Mouse (Mus musculus) E14TG2a.4 (cell line): Measurements from ENCODE around the gene Phkg2.

ENCODE experiments used
- H3K27me3 ChIP-seq: 2 replicates; pipeline ENCODE4 v1.6.1; 2014; ENCODE audit warnings: low read length, control low read depth; ENCODE audit not compliant: insufficient read depth
- H3K36me3 ChIP-seq: 2 replicates; pipeline ENCODE4 v1.6.1; 2014; ENCODE audit warnings: low read length, control low read depth; ENCODE audit not compliant: insufficient read depth
- H3K4me1 ChIP-seq: replicated peaks from 2 replicates; pipeline ENCODE4 v1.6.1; 2014; ENCODE audit warnings: low read depth, low read length, control low read depth
- H3K4me3 ChIP-seq: replicated peaks from 2 replicates; pipeline ENCODE4 v1.5.1; 2014; ENCODE audit warnings: mild to moderate bottlenecking, low read length
- H3K9me3 ChIP-seq: 2 replicates; pipeline ENCODE4 v1.6.1; 2014; ENCODE audit warnings: low read length, control low read depth
- CTCF ChIP-seq: conservative IDR thresholded peaks from 2 replicates; pipeline ENCODE4 v1.5.1; 2014; ENCODE audit warnings: low read length
- NANOG ChIP-seq: IDR thresholded peaks from 2 replicates; pipeline ENCODE4 v1.6.1; 2014; ENCODE audit warnings: borderline replicate concordance, low read length, mixed read lengths
- POU5F1 ChIP-seq: IDR thresholded peaks from 2 replicates; pipeline ENCODE4 v1.6.1; 2014; ENCODE audit warnings: low read length, borderline replicate concordance

Phkg2 gene

GRCm38 (mm10) chr7:127572895-127573471, at the start of gene Phkg2:
Phkg2 (plus strand) TSS chr7:127573340.
- no peak for TF ChIP-seq CTCF
- no peak for TF ChIP-seq NANOG
- no peak for TF ChIP-seq POU5F1
- Histone ChIP-seq H3K36me3 (peaks cover 40% of the 10 kb centered on the region), H3K4me1 (peaks cover 40% of the 10 kb centered on the region), H3K9me3 (no peaks in the 10 kb centered on the region), H3K27me3 (no peaks in the 10 kb centered on the region), H3K4me3 (peak within 1 kb of the TSS; percentile 92)

- H3K4me1 ChIP-seq, result 0 out of 2 replicates have a peak, but pooled peaks cover 5% of the 10 kb centered on the region
- no peaks in the 10 kb centered on the region for H3K9me3 ChIP-seq
- TF ChIP-seq NANOG (no peak), CTCF (no peak), POU5F1 (no peak)
- H3K27me3 ChIP-seq, result no peaks in the 10 kb centered on the region
- peaks cover 100% of the 10 kb centered on the region for H3K36me3 ChIP-seq
- no peak overlapping the region for H3K4me3 ChIP-seq
These were observed 31.5 kb upstream of the Phkg2 start for GRCm38 (mm10) chr7:127541671-127542070.

- Histone ChIP-seq H3K27me3 (no peaks in the 10 kb centered on the region), H3K36me3 (peaks cover 96% of the 10 kb centered on the region), H3K4me3 (no peak overlapping the region), H3K4me1 (no peaks in the 10 kb centered on the region), H3K9me3 (no peaks in the 10 kb centered on the region)
- TF ChIP-seq CTCF (no peak), POU5F1 (no peak), NANOG (no peak)
These were observed 23.9 kb upstream of the Phkg2 start for GRCm38 (mm10) chr7:127549116-127549835.

DNA sequence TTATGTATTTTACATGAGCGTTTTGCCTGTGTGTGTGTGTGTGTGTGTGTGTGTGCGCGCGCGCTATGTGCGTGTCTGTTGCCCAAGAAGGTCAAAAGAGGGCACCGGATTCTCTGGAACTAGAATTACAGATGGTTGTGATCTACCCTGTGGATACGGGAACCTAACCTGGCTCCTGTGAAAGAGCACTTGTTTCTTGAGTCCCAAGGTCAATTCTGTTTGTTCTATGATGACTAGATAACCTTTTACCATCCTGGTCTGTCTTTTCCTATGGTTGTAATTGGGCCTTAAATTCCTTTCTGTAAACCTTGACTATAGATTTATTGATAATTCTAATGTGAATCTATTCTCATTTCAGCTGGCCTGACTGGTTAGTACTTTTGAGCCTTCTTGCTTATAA, 21.6 kb upstream of the Phkg2 start:
- no peak for TF ChIP-seq NANOG
- no peak for TF ChIP-seq CTCF
- TF ChIP-seq POU5F1, result no peak

GRCm38 (mm10) chr7:127560580-127560979, 12.6 kb upstream of the Phkg2 start:
- Histone ChIP-seq H3K4me1 (peaks cover 41% of the 10 kb centered on the region), H3K36me3 (peaks cover 95% of the 10 kb centered on the region), H3K4me3 (peak overlapping the region; percentile 54), H3K9me3 (no peaks in the 10 kb centered on the region), H3K27me3 (no peaks in the 10 kb centered on the region)
- TF ChIP-seq CTCF (no peak), POU5F1 (no peak), NANOG (no peak)

More for the DNA sequence above, 21.6 kb upstream of the Phkg2 start:
- no peaks in the 10 kb centered on the region for H3K27me3 ChIP-seq
- H3K9me3 ChIP-seq, result no peaks in the 10 kb centered on the region
- peaks cover 96% of the 10 kb centered on the region for H3K36me3 ChIP-seq
- H3K4me3 ChIP-seq, result no peak overlapping the region
- H3K4me1 ChIP-seq, result 0 out of 2 replicates have a peak, but pooled peaks cover 3% of the 10 kb centered on the region

DNA sequence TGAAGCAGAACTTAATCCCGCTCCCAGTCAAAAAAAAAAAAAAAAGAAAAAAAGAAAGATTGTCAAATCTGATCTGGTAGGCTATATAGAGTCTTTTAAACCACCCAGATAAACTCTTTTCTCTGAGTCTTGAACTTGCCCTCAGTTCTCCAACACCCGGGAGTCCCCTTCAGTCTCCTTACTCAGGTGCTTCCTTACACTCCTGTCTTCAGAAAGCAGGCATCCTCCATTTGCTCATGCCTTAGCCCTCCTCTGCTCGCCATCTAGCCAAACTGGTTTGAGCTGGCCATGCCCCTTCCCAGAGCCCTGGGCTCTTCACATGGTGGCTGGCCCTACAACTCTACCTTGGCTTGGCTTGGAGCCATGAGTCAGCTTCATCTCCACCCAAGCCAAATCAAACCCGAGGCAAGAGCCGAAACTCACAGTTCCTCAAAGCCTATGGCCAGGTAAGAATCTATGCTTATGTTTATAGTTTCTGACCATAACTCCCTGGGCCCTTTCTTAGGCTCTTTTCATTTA, 11.7 kb upstream of the Phkg2 start, which contains the start of gene Tmem265:
Tmem265 (plus strand) TSS at position 51 of the 519 bp plus-strand sequence.
- no peak for TF ChIP-seq CTCF
- TF ChIP-seq POU5F1, result no peak
- peaks cover 94% of the 10 kb centered on the region for H3K36me3 ChIP-seq
- H3K9me3 ChIP-seq, result no peaks in the 10 kb centered on the region
- peak within 1 kb of the TSS; percentile 54 for H3K4me3 ChIP-seq
- H3K27me3 ChIP-seq, result no peaks in the 10 kb centered on the region
- H3K4me1 ChIP-seq, result peaks cover 41% of the 10 kb centered on the region

- TF ChIP-seq CTCF (no peak), POU5F1 (no peak), NANOG (no peak)
- Histone ChIP-seq H3K36me3 (peaks cover 83% of the 10 kb centered on the region), H3K9me3 (no peaks in the 10 kb centered on the region), H3K4me3 (no peak overlapping the region), H3K4me1 (peaks cover 29% of the 10 kb centered on the region), H3K27me3 (no peaks in the 10 kb centered on the region)
These were observed 8.6 kb upstream of the Phkg2 start for GRCm38 (mm10) chr7:127564381-127565150.

- TF ChIP-seq POU5F1 (no peak), NANOG (no peak), CTCF (no peak)
These were observed 416 bp downstream of the Phkg2 start for GRCm38 (mm10) chr7:127573503-127574008.

More at GRCm38 (mm10) chr7:127573503-127574008, 416 bp downstream of the Phkg2 start:
- Histone ChIP-seq H3K4me3 (peak overlapping the region; percentile 92), H3K4me1 (peaks cover 40% of the 10 kb centered on the region), H3K36me3 (peaks cover 46% of the 10 kb centered on the region), H3K27me3 (no peaks in the 10 kb centered on the region), H3K9me3 (no peaks in the 10 kb centered on the region)
